In the genomic region with DNA sequence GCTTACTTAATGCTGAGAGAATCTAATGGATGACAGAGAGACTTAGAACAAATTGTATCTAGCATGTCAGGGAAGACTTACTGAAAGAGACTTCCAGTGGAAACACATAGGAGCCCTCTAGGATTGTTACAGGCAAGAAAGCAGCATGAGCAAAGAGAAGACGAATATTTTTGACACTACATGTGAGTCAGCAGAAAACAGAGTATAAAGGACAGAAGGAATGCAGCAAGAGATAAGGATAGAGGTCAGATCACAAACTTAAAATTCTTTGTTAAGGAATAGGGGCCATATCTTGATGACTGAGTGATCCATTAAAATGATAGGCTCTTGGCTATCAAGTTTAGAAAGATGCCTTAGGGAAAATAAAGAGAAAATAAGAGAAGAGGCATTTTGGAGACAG, we compare ENCODE assay signal across 38 mouse cellular contexts. TPM values are rescaled to one million over a fixed set of nuclear protein-coding genes. Genes with fewer than 3 reads are reported as not detected.
A peak's percentile ranks its signal among the peaks of the same experiment; 100 is the strongest.
DNase-seq lines count a peak whose midpoint lies in the region; ATAC-seq and TF ChIP-seq lines count a peak whose summit lies in the region.
"Had no signal": no experiment of that assay in that cellular context is flagged by ENCODE, and none has a peak within 500 bp of the region (broad histone marks: within the 10 kb centered on the region; RNA-seq: fewer than 3 reads in every experiment).

No protein-coding gene starts in this region.

- H3K9ac ChIP-seq in heart, embryonic 13.5 days: no peak overlapping the region
- no peak overlapping the region for H3K9ac ChIP-seq in heart, adult 2 months (ENCODE audit: low read depth, low read length)
- peak overlapping the region; percentile 93 for H3K9ac ChIP-seq in liver, embryonic 13.5 days
- H3K9ac ChIP-seq: embryonic facial prominence, embryonic 15.5 days; heart, embryonic 15.5 days; hindbrain, embryonic 14.5 days; limb, embryonic 12.5 days; midbrain, embryonic 12.5 days; neural tube, embryonic 13.5 days had no signal

- intact Hi-C loops in heart, adult 2 months (cut with DNase I): no loop called here

- H3K27ac ChIP-seq in heart, embryonic 13.5 days (replicated peaks): no peak overlapping the region
- H3K27ac ChIP-seq in heart, adult 2 months: no peak overlapping the region
- no peak overlapping the region for H3K27ac ChIP-seq in bone marrow, adult 2 months (ENCODE audit: control insufficient read depth, insufficient read depth, low read depth, low read length, poor library complexity)
- peak overlapping the region; percentile 98 for H3K27ac ChIP-seq in liver, embryonic 13.5 days
- no peak overlapping the region for H3K27ac ChIP-seq in kidney, adult 2 months (ENCODE audit: insufficient read depth, low read depth, low read length)
- H3K27ac ChIP-seq: embryonic facial prominence, embryonic 10.5 days; embryonic facial prominence, embryonic 15.5 days; heart, embryonic 15.5 days; hindbrain, embryonic 14.5 days; left cerebral cortex, adult 2 months; limb, embryonic 12.5 days; midbrain, embryonic 12.5 days; neural tube, embryonic 13.5 days had no signal

- no peaks in the 10 kb centered on the region for H3K79me2 ChIP-seq in heart, adult 2 months (replicated peaks; ENCODE audit: control insufficient read depth, insufficient read depth, low read length)

- 47% methylated on average over 1 of the region's 1 CpGs for WGBS in heart, embryonic 13.5 days
- 63% methylated on average over 1 of the region's 1 CpGs for WGBS in heart, adult 2 months
- 17% methylated on average over 1 of the region's 1 CpGs for WGBS in bone marrow, adult 2 months
- WGBS in liver, embryonic 13.5 days (ENCODE audit: insufficient replicate concordance): 11% methylated on average over 1 of the region's 1 CpGs
- 67% methylated on average over 1 of the region's 1 CpGs for WGBS in kidney, adult 2 months

- no peak for DNase-seq in heart, adult 2 months
- DNase-seq in liver, embryonic 13.5 days: no peak
- DNase-seq in Muller cell, postnatal 12 days (ENCODE audit: inconsistent ontology term): no peak
- DNase-seq in kidney, adult 2 months: no peak
- DNase-seq: adrenal gland, postnatal 10 days; B cell, adult 2 months; cerebellum, adult 2 months; cerebellum, postnatal 25 days; gastrocnemius, postnatal 25 days; kidney, postnatal 14 days; lung, adult 18-20 months; lung, postnatal 4 days; right cerebral cortex, postnatal 4 days; thymus, postnatal 4 days had no signal

- no peak for TF ChIP-seq EP300 in heart, adult 2 months (IDR thresholded peaks at IDR 0.05; ENCODE audit: insufficient read depth, low read depth, low read length)

- H3K4me3 ChIP-seq in heart, embryonic 13.5 days: peak overlapping the region; percentile 31
- no peak overlapping the region for H3K4me3 ChIP-seq in heart, adult 2 months
- H3K4me3 ChIP-seq in bone marrow, adult 2 months (replicated peaks; ENCODE audit: control insufficient read depth, low read depth, low read length): peak overlapping the region; percentile 79
- H3K4me3 ChIP-seq in liver, embryonic 13.5 days (replicated peaks): peak overlapping the region; percentile 80
- no peak overlapping the region for H3K4me3 ChIP-seq in kidney, adult 2 months (ENCODE audit: insufficient read depth, low read depth, low read length)
- H3K4me3 ChIP-seq: embryonic facial prominence, embryonic 10.5 days; embryonic facial prominence, embryonic 15.5 days; heart, embryonic 15.5 days; left cerebral cortex, adult 2 months; limb, embryonic 12.5 days; megakaryocyte, embryonic 14.5 days; midbrain, embryonic 12.5 days; neural tube, embryonic 13.5 days had no signal

- no peak for TF ChIP-seq POLR2A in heart, adult 2 months (IDR thresholded peaks at IDR 0.05; ENCODE audit: insufficient read depth, low read depth, low read length)
- TF ChIP-seq POLR2A in bone marrow, adult 2 months (IDR thresholded peaks at IDR 0.05; ENCODE audit: borderline replicate concordance, control insufficient read depth, low read depth, low read length): no peak
- no peak for TF ChIP-seq POLR2A in kidney, adult 2 months (IDR thresholded peaks at IDR 0.05; ENCODE audit: low read depth, low read length)

- H3K4me1 ChIP-seq in heart, embryonic 13.5 days: no peaks in the 10 kb centered on the region
- no peaks in the 10 kb centered on the region for H3K4me1 ChIP-seq in heart, adult 2 months (ENCODE audit: control insufficient read depth, insufficient read depth, low read length)
- no peaks in the 10 kb centered on the region; the same call in 1 of the 2 replicates for H3K4me1 ChIP-seq in bone marrow, adult 2 months (ENCODE audit: control insufficient read depth, insufficient read depth, low read length)
- peaks cover 44% of the 10 kb centered on the region for H3K4me1 ChIP-seq in liver, embryonic 13.5 days (replicated peaks)
- no peaks in the 10 kb centered on the region for H3K4me1 ChIP-seq in kidney, adult 2 months (ENCODE audit: control insufficient read depth, insufficient read depth, low read length)
- H3K4me1 ChIP-seq: embryonic facial prominence, embryonic 10.5 days; embryonic facial prominence, embryonic 15.5 days; heart, embryonic 15.5 days; limb, embryonic 12.5 days; midbrain, embryonic 12.5 days; neural tube, embryonic 13.5 days had no signal

- no peaks in the 10 kb centered on the region for H3K36me3 ChIP-seq in heart, embryonic 13.5 days
- H3K36me3 ChIP-seq in heart, adult 2 months (ENCODE audit: control insufficient read depth, insufficient read depth, low read length): no peaks in the 10 kb centered on the region
- peaks cover 63% of the 10 kb centered on the region for H3K36me3 ChIP-seq in liver, embryonic 13.5 days
- no peaks in the 10 kb centered on the region for H3K36me3 ChIP-seq in kidney, adult 2 months (ENCODE audit: control insufficient read depth, insufficient read depth, low read length)
- H3K36me3 ChIP-seq: embryonic facial prominence, embryonic 10.5 days; embryonic facial prominence, embryonic 15.5 days; heart, embryonic 15.5 days; limb, embryonic 12.5 days; midbrain, embryonic 12.5 days; neural tube, embryonic 13.5 days had no signal

- no peak for ATAC-seq in heart, embryonic 13.5 days (ENCODE audit: extremely low read depth, insufficient number of reproducible peaks, low FRiP score, low TSS enrichment)
- ATAC-seq in liver, embryonic 13.5 days (ENCODE audit: low read depth): no peak
- ATAC-seq: forebrain, embryonic 14.5 days; intestine, postnatal 0 days; lung, postnatal 0 days; Patski had no signal

- no peaks in the 10 kb centered on the region for H3K27me3 ChIP-seq in heart, embryonic 13.5 days (replicated peaks)
- H3K27me3 ChIP-seq in heart, adult 2 months (ENCODE audit: control insufficient read depth, insufficient read depth, low read length): no peaks in the 10 kb centered on the region
- H3K27me3 ChIP-seq in liver, embryonic 13.5 days: no peaks in the 10 kb centered on the region
- H3K27me3 ChIP-seq in kidney, adult 2 months (replicated peaks; ENCODE audit: control insufficient read depth, insufficient read depth, low read length): no peaks in the 10 kb centered on the region
- H3K27me3 ChIP-seq: embryonic facial prominence, embryonic 15.5 days; heart, embryonic 15.5 days; limb, embryonic 12.5 days; megakaryocyte, embryonic 14.5 days; midbrain, embryonic 12.5 days; neural tube, embryonic 13.5 days; Patski had no signal

- no peaks in the 10 kb centered on the region for H3K9me3 ChIP-seq in heart, embryonic 13.5 days
- no peaks in the 10 kb centered on the region for H3K9me3 ChIP-seq in liver, embryonic 13.5 days (replicated peaks)
- H3K9me3 ChIP-seq: embryonic facial prominence, embryonic 10.5 days; embryonic facial prominence, embryonic 15.5 days; heart, embryonic 15.5 days; limb, embryonic 12.5 days; megakaryocyte, embryonic 14.5 days; midbrain, embryonic 12.5 days; neural tube, embryonic 13.5 days had no signal

- TF ChIP-seq CTCF in heart, adult 2 months (IDR thresholded peaks at IDR 0.05): no peak
- no peak for TF ChIP-seq CTCF in bone marrow, adult 2 months (IDR thresholded peaks at IDR 0.05; ENCODE audit: control insufficient read depth, insufficient read depth, low read length)
- TF ChIP-seq CTCF in kidney, adult 2 months (conservative IDR thresholded peaks at IDR 0.05; ENCODE audit: insufficient read depth, insufficient read length, low read depth, low read length): no peak

- H3K4me2 ChIP-seq in heart, embryonic 13.5 days: peak overlapping the region; percentile 50
- H3K4me2 ChIP-seq in liver, embryonic 13.5 days: peak overlapping the region; percentile 79
- H3K4me2 ChIP-seq: embryonic facial prominence, embryonic 15.5 days; heart, embryonic 15.5 days; hindbrain, embryonic 14.5 days; limb, embryonic 12.5 days; midbrain, embryonic 12.5 days; neural tube, embryonic 13.5 days had no signal

RNA-seq across cellular contexts. Expression of a gene that starts 2.9 kb away (rescaled TPM):
- 11.6 and 13.5 TPM in 2 replicates for polyA plus RNA-seq in heart, embryonic 13.5 days (2015; fragmentation: Nextera tagmentation; extraction: Ambion mirVana)
- total RNA-seq in heart, adult 2 months (2021): under 1 TPM in 1 of 2 experiments, not detected in 1; 0.27 TPM
- polyA plus RNA-seq in heart, adult 2 months (2012; rRNA removed): 0.16 TPM in 1 of 2 replicates, not detected in the other
- polyA plus RNA-seq in bone marrow, adult 2 months (2011; ENCODE audit: insufficient read depth, insufficient read length, low replicate concordance, missing spikeins): 1,009 and 1,115 TPM in 2 replicates
- 237 and 259 TPM in 2 replicates for polyA plus RNA-seq in liver, embryonic 13.5 days (2015; fragmentation: Nextera tagmentation; extraction: Ambion mirVana)
- polyA plus RNA-seq in kidney, adult 2 months (2012; rRNA removed): 0.04 and 0.13 TPM in 2 replicates
- total RNA-seq: gastrocnemius, adult 18-20 months; gastrocnemius, postnatal 25 days; layer of hippocampus, postnatal 10 days; left cerebral cortex, adult 2 months; left cerebral cortex, postnatal 25 days; midbrain, postnatal 0 days had no signal
- polyA plus RNA-seq: cerebellum, adult 2 months; Patski had no signal

RNA-seq across cellular contexts. Expression of a gene that starts 17.0 kb away (rescaled TPM):
- polyA plus RNA-seq in heart, embryonic 13.5 days (2015; fragmentation: Nextera tagmentation; extraction: Ambion mirVana): not detected in 2 replicates
- not detected for total RNA-seq in heart, adult 2 months (2021)
- 0.35 and 0.47 TPM in 2 replicates for polyA plus RNA-seq in heart, adult 2 months (2012; rRNA removed)
- not detected in 2 replicates for polyA plus RNA-seq in bone marrow, adult 2 months (2011; ENCODE audit: insufficient read depth, insufficient read length, low replicate concordance, missing spikeins)
- not detected in 2 replicates for polyA plus RNA-seq in liver, embryonic 13.5 days (2015; fragmentation: Nextera tagmentation; extraction: Ambion mirVana)
- 0.75 and 0.99 TPM in 2 replicates for polyA plus RNA-seq in kidney, adult 2 months (2012; rRNA removed)
- total RNA-seq: adrenal gland, postnatal 10 days; gastrocnemius, adult 18-20 months; gastrocnemius, postnatal 25 days; hematopoietic stem cell, adult 5-6 weeks; layer of hippocampus, postnatal 10 days; left cerebral cortex, adult 2 months; left cerebral cortex, postnatal 25 days; midbrain, postnatal 0 days had no signal
- polyA plus RNA-seq: cerebellum, adult 2 months; embryonic facial prominence, embryonic 10.5 days; embryonic facial prominence, embryonic 15.5 days; forebrain, embryonic 14.5 days; frontal cortex, adult 2 months; heart, embryonic 15.5 days; hindbrain, embryonic 14.5 days; kidney, embryonic 14.5 days; limb, embryonic 12.5 days; lung, postnatal 0 days; midbrain, embryonic 12.5 days; midbrain, postnatal 0 days; neural tube, embryonic 13.5 days; Patski; thymus, postnatal 0 days had no signal

RNA-seq across cellular contexts. Expression of a gene that starts 20.7 kb away (rescaled TPM):
- polyA plus RNA-seq in heart, embryonic 13.5 days (2015; fragmentation: Nextera tagmentation; extraction: Ambion mirVana): not detected in 2 replicates
- total RNA-seq in heart, adult 2 months (2021): not detected
- not detected in 2 replicates for polyA plus RNA-seq in heart, adult 2 months (2012; rRNA removed)
- polyA plus RNA-seq in bone marrow, adult 2 months (2011; ENCODE audit: insufficient read depth, insufficient read length, low replicate concordance, missing spikeins): 0.31 and 0.75 TPM in 2 replicates
- polyA plus RNA-seq in liver, embryonic 13.5 days (2015; fragmentation: Nextera tagmentation; extraction: Ambion mirVana): 0.08 TPM in 1 of 2 replicates, not detected in the other
- polyA plus RNA-seq in kidney, adult 2 months (2012; rRNA removed): 6.6 and 12.4 TPM in 2 replicates
- total RNA-seq: adrenal gland, postnatal 10 days; gastrocnemius, adult 18-20 months; gastrocnemius, postnatal 25 days; hematopoietic stem cell, adult 5-6 weeks; layer of hippocampus, postnatal 10 days; left cerebral cortex, adult 2 months; left cerebral cortex, postnatal 25 days; midbrain, postnatal 0 days had no signal
- polyA plus RNA-seq: cerebellum, adult 2 months; embryonic facial prominence, embryonic 10.5 days; embryonic facial prominence, embryonic 15.5 days; forebrain, embryonic 14.5 days; frontal cortex, adult 2 months; heart, embryonic 15.5 days; hindbrain, embryonic 14.5 days; limb, embryonic 12.5 days; lung, postnatal 0 days; midbrain, embryonic 12.5 days; midbrain, postnatal 0 days; neural tube, embryonic 13.5 days; Patski; stomach, embryonic 14.5 days had no signal

Comparison
In these comparisons a context has a peak if more than half of its experiments do, and no peak if none do; other contexts are left out.
1. H3K4me3 ChIP-seq: peak in heart, embryonic 13.5 days (single experiment), bone marrow, adult 2 months (single experiment) and liver, embryonic 13.5 days (single experiment); none in heart, adult 2 months (single experiment) and kidney, adult 2 months (single experiment).
2. RNA of a gene that starts 2.9 kb away (polyA plus RNA-seq): 1,009 to 1,115 TPM in bone marrow, adult 2 months and 237 to 259 TPM in liver, embryonic 13.5 days; 11.6 to 13.5 TPM in heart, embryonic 13.5 days, 0.16 TPM in heart, adult 2 months and 0.04 to 0.13 TPM in kidney, adult 2 months; every median in the first group is over 10 times any median in the second.